Mouse (Mus musculus): ENCODE data around the gene Cib3. TPM values are rescaled to one million over a fixed set of nuclear protein-coding genes. Genes with fewer than 3 reads are reported as not detected.

Cib3 gene
- polyA plus RNA-seq, 1 experiment, result not detected

- TF ChIP-seq SRF (IDR thresholded peaks at IDR 0.05; ENCODE audit: control insufficient read depth, insufficient read length, low read depth), result no peak
- TF ChIP-seq MAX (IDR thresholded peaks at IDR 0.05; ENCODE audit: low read depth), result no peak
- TF ChIP-seq USF1 (IDR thresholded peaks at IDR 0.05; ENCODE audit: low read depth), result no peak
- TF ChIP-seq TCF3 (IDR thresholded peaks at IDR 0.05; ENCODE audit: insufficient read length, low read depth), result no peak
- TF ChIP-seq E2F4 (IDR thresholded peaks at IDR 0.05; ENCODE audit: insufficient read depth), result no peak
- no peak for TF ChIP-seq POLR2AphosphoS2 (IDR thresholded peaks at IDR 0.05; ENCODE audit: insufficient read length, low read depth)
- TF ChIP-seq POLR2A (IDR thresholded peaks at IDR 0.05; ENCODE audit: insufficient read length, low read depth), result no peak
- no peak for TF ChIP-seq REST (IDR thresholded peaks at IDR 0.05; ENCODE audit: insufficient read depth, insufficient read length)
- TF ChIP-seq TCF12 (IDR thresholded peaks at IDR 0.05; ENCODE audit: insufficient read depth, poor library complexity, severe bottlenecking), result no peak
- TF ChIP-seq CEBPB (IDR thresholded peaks at IDR 0.05; ENCODE audit: insufficient read depth, poor library complexity, severe bottlenecking), result no peak
- TF ChIP-seq MYOG (IDR thresholded peaks at IDR 0.05; ENCODE audit: control insufficient read depth in 1 of 3, insufficient read depth in 1 of 3, insufficient read length in 2 of 3, low read depth in 2 of 3), result no peak
- TF ChIP-seq MYOD1 (IDR thresholded peaks at IDR 0.05; ENCODE audit: control insufficient read depth in 1 of 3, insufficient read length in 2 of 3, low read depth in 2 of 3), result no peak
- Histone ChIP-seq H3K36me3 (ENCODE audit: control insufficient read depth, insufficient read depth) (no peaks in the 10 kb centered on the region), H3K4me3 (no peak within 1 kb of the TSS), H3K79me2 (ENCODE audit: control insufficient read depth, insufficient read depth) (no peaks in the 10 kb centered on the region), H3K4me2 (ENCODE audit: low read depth) (no peak within 1 kb of the TSS), H3ac (ENCODE audit: control insufficient read depth, insufficient read length) (no peak within 1 kb of the TSS), H3K27me3 (ENCODE audit: control insufficient read depth, insufficient read depth, insufficient read length) (peaks cover 13% of the 10 kb centered on the region)
Measured at GRCm38 (mm10) chr8:72213536-72213935, 899 bp upstream of the Cib3 start, which contains the start of gene Gm11034. TSS of gene Gm11034 (minus strand) at chr8:72213636.

DNA sequence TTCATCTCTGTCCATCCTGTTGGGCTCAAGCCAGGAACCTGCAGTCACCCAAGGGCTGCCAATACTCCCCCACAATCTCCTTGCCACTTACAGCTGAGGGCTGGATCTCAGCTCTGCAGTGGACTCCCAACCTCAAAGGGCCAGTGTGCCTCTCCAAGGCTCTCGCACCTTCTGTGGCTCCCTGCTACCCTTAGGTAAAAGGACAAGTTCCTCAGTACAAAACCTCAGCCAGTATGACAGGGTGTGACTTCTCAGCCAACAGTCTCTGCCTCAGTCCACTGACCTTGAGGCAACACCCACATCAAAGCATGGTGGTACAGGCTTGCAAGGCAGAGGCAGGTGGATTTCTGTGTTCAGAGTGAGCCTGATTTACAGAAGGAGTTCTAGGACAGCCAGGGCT lies 791 bp downstream of the Cib3 start:
- H3K79me2 ChIP-seq (ENCODE audit: control insufficient read depth, insufficient read depth), result no peaks in the 10 kb centered on the region
- H3K4me2 ChIP-seq (ENCODE audit: low read depth), result no peak overlapping the region
- H3ac ChIP-seq (ENCODE audit: control insufficient read depth, insufficient read length), result no peak overlapping the region
- H3K27me3 ChIP-seq (ENCODE audit: control insufficient read depth, insufficient read depth, insufficient read length), result peaks cover 13% of the 10 kb centered on the region
- H3K4me3 ChIP-seq, result no peak overlapping the region
- TF ChIP-seq REST (IDR thresholded peaks at IDR 0.05; ENCODE audit: insufficient read depth, insufficient read length) (no peak), POLR2A (IDR thresholded peaks at IDR 0.05; ENCODE audit: insufficient read length, low read depth) (no peak), USF1 (IDR thresholded peaks at IDR 0.05; ENCODE audit: low read depth) (no peak), MYOD1 (IDR thresholded peaks at IDR 0.05; ENCODE audit: control insufficient read depth in 1 of 3, insufficient read length in 2 of 3, low read depth in 2 of 3) (no peak), CEBPB (IDR thresholded peaks at IDR 0.05; ENCODE audit: insufficient read depth, poor library complexity, severe bottlenecking) (no peak), POLR2AphosphoS2 (IDR thresholded peaks at IDR 0.05; ENCODE audit: insufficient read length, low read depth) (no peak), TCF12 (IDR thresholded peaks at IDR 0.05; ENCODE audit: insufficient read depth, poor library complexity, severe bottlenecking) (no peak), MYOG (IDR thresholded peaks at IDR 0.05; ENCODE audit: control insufficient read depth in 1 of 3, insufficient read depth in 1 of 3, insufficient read length in 2 of 3, low read depth in 2 of 3) (no peak), SRF (IDR thresholded peaks at IDR 0.05; ENCODE audit: control insufficient read depth, insufficient read length, low read depth) (no peak), E2F4 (IDR thresholded peaks at IDR 0.05; ENCODE audit: insufficient read depth) (no peak), MAX (IDR thresholded peaks at IDR 0.05; ENCODE audit: low read depth) (no peak), TCF3 (IDR thresholded peaks at IDR 0.05; ENCODE audit: insufficient read length, low read depth) (no peak)
- no peaks in the 10 kb centered on the region for H3K36me3 ChIP-seq (ENCODE audit: control insufficient read depth, insufficient read depth)

DNA sequence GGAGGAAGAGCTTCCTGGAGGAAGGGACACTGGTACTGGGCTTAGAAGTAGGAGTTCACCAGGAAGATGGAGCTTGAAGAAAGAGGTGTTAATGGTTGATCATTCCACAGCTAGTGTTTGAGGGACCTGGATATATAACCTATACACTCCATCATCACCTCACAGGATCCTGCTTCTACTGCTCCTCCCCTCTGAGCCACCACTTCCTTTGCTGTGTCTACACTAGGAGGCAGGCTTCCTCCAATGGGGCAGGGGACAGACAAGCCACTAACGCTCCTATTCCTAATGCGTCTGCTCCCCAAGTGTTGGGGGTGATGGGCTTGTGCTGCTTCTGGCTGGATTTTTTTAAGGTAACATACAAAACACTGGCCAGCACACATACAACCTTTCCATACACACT lies 1.9 kb downstream of the Cib3 start:
- no peaks in the 10 kb centered on the region for H3K79me2 ChIP-seq (ENCODE audit: control insufficient read depth, insufficient read depth)
- no peak overlapping the region for H3K4me3 ChIP-seq
- TF ChIP-seq TCF3 (IDR thresholded peaks at IDR 0.05; ENCODE audit: insufficient read length, low read depth) (no peak), MYOD1 (IDR thresholded peaks at IDR 0.05; ENCODE audit: control insufficient read depth in 1 of 3, insufficient read length in 2 of 3, low read depth in 2 of 3) (no peak), POLR2A (IDR thresholded peaks at IDR 0.05; ENCODE audit: insufficient read length, low read depth) (no peak), SRF (IDR thresholded peaks at IDR 0.05; ENCODE audit: control insufficient read depth, insufficient read length, low read depth) (no peak), POLR2AphosphoS2 (IDR thresholded peaks at IDR 0.05; ENCODE audit: insufficient read length, low read depth) (no peak), CEBPB (IDR thresholded peaks at IDR 0.05; ENCODE audit: insufficient read depth, poor library complexity, severe bottlenecking) (no peak), REST (IDR thresholded peaks at IDR 0.05; ENCODE audit: insufficient read depth, insufficient read length) (no peak), MYOG (IDR thresholded peaks at IDR 0.05; ENCODE audit: control insufficient read depth in 1 of 3, insufficient read depth in 1 of 3, insufficient read length in 2 of 3, low read depth in 2 of 3) (no peak), E2F4 (IDR thresholded peaks at IDR 0.05; ENCODE audit: insufficient read depth) (no peak), MAX (IDR thresholded peaks at IDR 0.05; ENCODE audit: low read depth) (no peak), USF1 (IDR thresholded peaks at IDR 0.05; ENCODE audit: low read depth) (no peak), TCF12 (IDR thresholded peaks at IDR 0.05; ENCODE audit: insufficient read depth, poor library complexity, severe bottlenecking) (no peak)
- peaks cover 13% of the 10 kb centered on the region for H3K27me3 ChIP-seq (ENCODE audit: control insufficient read depth, insufficient read depth, insufficient read length)
- H3K36me3 ChIP-seq (ENCODE audit: control insufficient read depth, insufficient read depth), result no peaks in the 10 kb centered on the region
- H3ac ChIP-seq (ENCODE audit: control insufficient read depth, insufficient read length), result no peak overlapping the region
- H3K4me2 ChIP-seq (ENCODE audit: low read depth), result no peak overlapping the region

GRCm38 (mm10) chr8:72210222-72210621 lies 2.4 kb downstream of the Cib3 start:
- Histone ChIP-seq H3K79me2 (ENCODE audit: control insufficient read depth, insufficient read depth) (no peaks in the 10 kb centered on the region), H3K27me3 (ENCODE audit: control insufficient read depth, insufficient read depth, insufficient read length) (peaks cover 13% of the 10 kb centered on the region), H3K36me3 (ENCODE audit: control insufficient read depth, insufficient read depth) (no peaks in the 10 kb centered on the region), H3K4me2 (ENCODE audit: low read depth) (no peak overlapping the region), H3K4me3 (no peak overlapping the region), H3ac (ENCODE audit: control insufficient read depth, insufficient read length) (no peak overlapping the region)
- TF ChIP-seq POLR2A (IDR thresholded peaks at IDR 0.05; ENCODE audit: insufficient read length, low read depth) (no peak), SRF (IDR thresholded peaks at IDR 0.05; ENCODE audit: control insufficient read depth, insufficient read length, low read depth) (no peak), USF1 (IDR thresholded peaks at IDR 0.05; ENCODE audit: low read depth) (no peak), REST (IDR thresholded peaks at IDR 0.05; ENCODE audit: insufficient read depth, insufficient read length) (no peak)

- Histone ChIP-seq H3K79me2 (ENCODE audit: control insufficient read depth, insufficient read depth) (no peaks in the 10 kb centered on the region), H3K36me3 (ENCODE audit: control insufficient read depth, insufficient read depth) (no peaks in the 10 kb centered on the region), H3K4me3 (no peak overlapping the region), H3ac (ENCODE audit: control insufficient read depth, insufficient read length) (no peak overlapping the region), H3K27me3 (ENCODE audit: control insufficient read depth, insufficient read depth, insufficient read length) (peaks cover 13% of the 10 kb centered on the region), H3K4me2 (ENCODE audit: low read depth) (no peak overlapping the region)
- TF ChIP-seq SRF (IDR thresholded peaks at IDR 0.05; ENCODE audit: control insufficient read depth, insufficient read length, low read depth), result no peak
- TF ChIP-seq USF1 (IDR thresholded peaks at IDR 0.05; ENCODE audit: low read depth), result no peak
- no peak for TF ChIP-seq POLR2AphosphoS2 (IDR thresholded peaks at IDR 0.05; ENCODE audit: insufficient read length, low read depth)
- no peak for TF ChIP-seq TCF3 (IDR thresholded peaks at IDR 0.05; ENCODE audit: insufficient read length, low read depth)
- no peak for TF ChIP-seq POLR2A (IDR thresholded peaks at IDR 0.05; ENCODE audit: insufficient read length, low read depth)
- TF ChIP-seq E2F4 (IDR thresholded peaks at IDR 0.05; ENCODE audit: insufficient read depth), result no peak
- TF ChIP-seq REST (IDR thresholded peaks at IDR 0.05; ENCODE audit: insufficient read depth, insufficient read length), result no peak
- no peak for TF ChIP-seq CEBPB (IDR thresholded peaks at IDR 0.05; ENCODE audit: insufficient read depth, poor library complexity, severe bottlenecking)
- TF ChIP-seq MAX (IDR thresholded peaks at IDR 0.05; ENCODE audit: low read depth), result no peak
- no peak for TF ChIP-seq TCF12 (IDR thresholded peaks at IDR 0.05; ENCODE audit: insufficient read depth, poor library complexity, severe bottlenecking)
- no peak for TF ChIP-seq MYOD1 (IDR thresholded peaks at IDR 0.05; ENCODE audit: control insufficient read depth in 1 of 3, insufficient read length in 2 of 3, low read depth in 2 of 3)
- no peak for TF ChIP-seq MYOG (IDR thresholded peaks at IDR 0.05; ENCODE audit: control insufficient read depth in 1 of 3, insufficient read depth in 1 of 3, insufficient read length in 2 of 3, low read depth in 2 of 3)
Measured at GRCm38 (mm10) chr8:72208582-72208981, 4.1 kb downstream of the Cib3 start.
